Mouse (Mus musculus): ENCODE measurements around the gene Stx1b. TPM values are rescaled to one million over a fixed set of nuclear protein-coding genes. Genes with fewer than 3 reads are reported as not detected.

The Stx1b gene
- total and polyA plus RNA-seq, 3 experiments: 0.15 to 0.56 TPM; not detected in 1

DNA sequence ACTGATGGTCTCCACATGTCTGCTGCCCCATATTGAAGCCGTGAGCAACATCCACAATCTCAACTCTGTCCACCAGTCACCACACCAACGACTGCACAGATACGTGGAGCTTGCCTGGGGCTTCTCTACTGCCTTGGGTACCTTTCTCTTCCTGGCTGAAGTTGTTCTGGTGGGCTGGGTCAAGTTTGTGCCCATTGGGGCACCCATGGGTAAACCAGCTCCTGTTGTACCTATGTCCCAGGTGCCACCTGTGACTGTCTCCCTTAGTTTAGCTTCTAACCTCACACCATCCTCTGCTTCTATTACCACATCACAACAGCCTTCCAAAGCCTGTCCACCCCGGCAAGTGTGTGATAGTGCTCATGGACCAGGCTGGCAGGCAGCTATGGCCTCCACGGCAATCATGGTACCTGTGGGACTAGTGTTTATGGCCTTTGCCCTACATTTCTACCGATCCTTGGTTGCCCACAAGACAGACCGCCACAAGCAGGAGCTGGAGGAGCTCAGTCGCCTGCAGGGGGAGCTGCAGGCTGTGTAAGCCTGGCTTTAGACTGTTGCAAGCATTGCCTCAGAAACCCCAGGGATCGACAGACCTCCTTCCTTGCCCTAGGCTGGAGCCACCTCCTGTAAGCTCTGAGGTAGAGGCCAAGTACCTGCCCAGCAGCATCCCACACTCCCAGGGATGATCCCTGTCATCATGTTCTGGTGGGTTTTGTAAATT is 50.5 kb downstream of the Stx1b start:
- peak; percentile 90 for DNase-seq (ENCODE audit: low read depth, low spot score)
- peaks cover 0 to 25% of the 10 kb centered on the region in 2 experiments; a peak in 3 of 4 replicates for H3K4me1 ChIP-seq (ENCODE audit: control insufficient read depth in 1 of 2, insufficient read depth in 2 of 2, low read length in 2 of 2)
- peak overlapping the region; percentile 25; the same call in 1 of the 2 replicates for H3K9ac ChIP-seq (ENCODE audit: control insufficient read depth, low read depth, low read length, poor library complexity, severe bottlenecking)

DNA sequence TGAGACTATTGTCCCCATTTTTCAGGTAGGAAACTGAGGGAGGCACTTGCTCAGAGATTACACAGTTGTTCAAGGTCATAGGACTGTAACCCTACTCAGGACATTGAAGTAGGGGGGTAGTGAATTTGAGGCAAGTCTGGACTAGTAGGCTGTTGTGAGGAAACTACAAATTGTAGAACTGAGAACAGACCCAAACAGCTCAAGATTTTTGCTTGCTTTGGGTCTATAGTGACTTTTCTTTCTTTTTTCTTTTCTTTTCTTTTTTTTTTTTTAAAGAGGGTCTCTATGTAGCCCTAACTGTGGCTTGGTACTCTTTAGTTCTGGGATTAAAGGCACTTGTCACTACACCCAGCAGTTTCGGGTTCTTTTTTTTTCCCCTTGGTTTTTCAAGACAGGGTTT is 51.8 kb downstream of the Stx1b start:
- no peaks in the 10 kb centered on the region for H3K27me3 ChIP-seq (ENCODE audit: control insufficient read depth in 1 of 2, insufficient read depth in 2 of 2, low read length in 2 of 2)
- no peak for DNase-seq (ENCODE audit: low read depth, low spot score)
- H3K9me3 ChIP-seq (replicated peaks; ENCODE audit: insufficient read depth, low read length): no peaks in the 10 kb centered on the region

More for the DNA sequence above, 50.5 kb downstream of the Stx1b start:
- peaks cover 0 to 26% of the 10 kb centered on the region in 2 experiments; a peak in 2 of 4 replicates for H3K36me3 ChIP-seq (ENCODE audit: control insufficient read depth in 1 of 2, insufficient read depth in 2 of 2, low read length in 2 of 2)
- no peaks in the 10 kb centered on the region for H3K9me3 ChIP-seq (replicated peaks; ENCODE audit: insufficient read depth, low read length)
- TF ChIP-seq RAD21 (IDR thresholded peaks at IDR 0.05; ENCODE audit: low read depth, low read length) (peak; percentile 72), GABPA (IDR thresholded peaks at IDR 0.05; ENCODE audit: low read depth, low read length) (no peak), MYC (IDR thresholded peaks at IDR 0.05; ENCODE audit: low read depth, low read length) (no peak), ZKSCAN1 (IDR thresholded peaks at IDR 0.05; ENCODE audit: low read depth, low read length) (no peak), ZNF384 (IDR thresholded peaks at IDR 0.05; ENCODE audit: low read depth, low read length) (no peak), BHLHE40 (IDR thresholded peaks at IDR 0.05; ENCODE audit: borderline replicate concordance, low read depth, low read length) (no peak), TCF12 (IDR thresholded peaks at IDR 0.05; ENCODE audit: low read depth, low read length) (no peak), CHD1 (IDR thresholded peaks at IDR 0.05; ENCODE audit: low read depth, low read length) (no peak), E2F4 (IDR thresholded peaks at IDR 0.05; ENCODE audit: borderline replicate concordance, low read depth, low read length) (no peak), HCFC1 (IDR thresholded peaks at IDR 0.05; ENCODE audit: low read depth, low read length) (peak; percentile 52; the same call in 1 of the 2 replicates), TBP (IDR thresholded peaks at IDR 0.05; ENCODE audit: low read depth, low read length) (peak; percentile 29; the same call in 1 of the 2 replicates), EP300 (IDR thresholded peaks at IDR 0.05; ENCODE audit: low read depth in 1 of 2, low read length in 2 of 2) (no peak), ZMIZ1 (IDR thresholded peaks at IDR 0.05; ENCODE audit: low read depth, low read length) (no peak), KAT2A (conservative IDR thresholded peaks at IDR 0.05; ENCODE audit: low read depth, low read length) (no peak), JUND (IDR thresholded peaks at IDR 0.05; ENCODE audit: low read depth, low read length) (no peak), POLR2A (IDR thresholded peaks at IDR 0.05; ENCODE audit: control insufficient read depth in 1 of 2, insufficient read depth in 1 of 2, low read depth in 1 of 2, low read length in 2 of 2, poor library complexity in 1 of 2) (no peak; a peak in 1 of 4 replicates), ELF1 (IDR thresholded peaks at IDR 0.05; ENCODE audit: low read depth, low read length) (no peak), USF1 (IDR thresholded peaks at IDR 0.05; ENCODE audit: low read depth, low read length) (no peak), RCOR1 (IDR thresholded peaks at IDR 0.05; ENCODE audit: low read depth, low read length) (no peak), NELFE (IDR thresholded peaks at IDR 0.05; ENCODE audit: low read depth, low read length) (no peak), USF2 (IDR thresholded peaks at IDR 0.05; ENCODE audit: borderline replicate concordance in 1 of 2, insufficient read depth in 1 of 2, low read depth in 1 of 2, low read length in 2 of 2) (no peak), POLR2AphosphoS5 (IDR thresholded peaks at IDR 0.05; ENCODE audit: borderline replicate concordance, low read depth, low read length) (peak; percentile 70; the same call in 1 of the 2 replicates), CTCF (IDR thresholded peaks at IDR 0.05 in 2 of 3, conservative IDR thresholded peaks at IDR 0.05 in 1 of 3; ENCODE audit: control insufficient read depth in 1 of 3, insufficient read depth in 1 of 3, low read depth in 2 of 3, low read length in 3 of 3, poor library complexity in 1 of 3, severe bottlenecking in 1 of 3) (peak; percentile 88 to 92 (median 88)), UBTF (IDR thresholded peaks at IDR 0.05; ENCODE audit: borderline replicate concordance, insufficient read depth, low read depth, low read length) (no peak), SIN3A (IDR thresholded peaks at IDR 0.05; ENCODE audit: low read length) (no peak), ZC3H11A (IDR thresholded peaks at IDR 0.05; ENCODE audit: low read depth, low read length) (peak; percentile 65), MXI1 (IDR thresholded peaks at IDR 0.05; ENCODE audit: low read depth, low read length) (no peak; the same call in 1 of the 2 replicates), MAX (IDR thresholded peaks at IDR 0.05; ENCODE audit: low read length) (no peak), POLR2AphosphoS2 (IDR thresholded peaks at IDR 0.05; ENCODE audit: low read length) (no peak), SMC3 (IDR thresholded peaks at IDR 0.05; ENCODE audit: low read depth, low read length) (peak; percentile 79)
- H3K27me3 ChIP-seq (ENCODE audit: control insufficient read depth in 1 of 2, insufficient read depth in 2 of 2, low read length in 2 of 2): no peaks in the 10 kb centered on the region
- H3K4me3 ChIP-seq (ENCODE audit: control insufficient read depth in 1 of 2, insufficient read depth in 1 of 2, low read depth in 2 of 2, low read length in 2 of 2): no peak overlapping the region
- H3K27ac ChIP-seq (ENCODE audit: control insufficient read depth, low read depth, low read length): peak overlapping the region; percentile 22
- peaks cover 30% of the 10 kb centered on the region for H3K79me2 ChIP-seq (ENCODE audit: control insufficient read depth, insufficient read depth, low read length, poor library complexity)

More for the DNA sequence above, 51.8 kb downstream of the Stx1b start:
- H3K79me2 ChIP-seq (ENCODE audit: control insufficient read depth, insufficient read depth, low read length, poor library complexity): peaks cover 27% of the 10 kb centered on the region
- H3K9ac ChIP-seq (ENCODE audit: control insufficient read depth, low read depth, low read length, poor library complexity, severe bottlenecking): no peak overlapping the region
- H3K27ac ChIP-seq (ENCODE audit: control insufficient read depth, low read depth, low read length): peak overlapping the region; percentile 20; the same call in 1 of the 2 replicates
- H3K4me1 ChIP-seq (ENCODE audit: control insufficient read depth in 1 of 2, insufficient read depth in 2 of 2, low read length in 2 of 2): peaks cover 0 to 30% of the 10 kb centered on the region in 2 experiments; a peak in 3 of 4 replicates
- H3K36me3 ChIP-seq (ENCODE audit: control insufficient read depth in 1 of 2, insufficient read depth in 2 of 2, low read length in 2 of 2): peaks cover 0 to 27% of the 10 kb centered on the region in 2 experiments; a peak in 2 of 4 replicates
- no peak overlapping the region for H3K4me3 ChIP-seq (ENCODE audit: control insufficient read depth in 1 of 2, insufficient read depth in 1 of 2, low read depth in 2 of 2, low read length in 2 of 2)
- TF ChIP-seq POLR2AphosphoS2 (IDR thresholded peaks at IDR 0.05; ENCODE audit: low read length) (no peak), RAD21 (IDR thresholded peaks at IDR 0.05; ENCODE audit: low read depth, low read length) (no peak), CTCF (IDR thresholded peaks at IDR 0.05 in 2 of 3, conservative IDR thresholded peaks at IDR 0.05 in 1 of 3; ENCODE audit: control insufficient read depth in 1 of 3, insufficient read depth in 1 of 3, low read depth in 2 of 3, low read length in 3 of 3, poor library complexity in 1 of 3, severe bottlenecking in 1 of 3) (no peak), MYC (IDR thresholded peaks at IDR 0.05; ENCODE audit: low read depth, low read length) (no peak), RCOR1 (IDR thresholded peaks at IDR 0.05; ENCODE audit: low read depth, low read length) (no peak), MAFK (IDR thresholded peaks at IDR 0.05; ENCODE audit: borderline replicate concordance, low read depth, low read length) (no peak), TAL1 (IDR thresholded peaks at IDR 0.05; ENCODE audit: low read length) (no peak), SMC3 (IDR thresholded peaks at IDR 0.05; ENCODE audit: low read depth, low read length) (no peak), TBP (IDR thresholded peaks at IDR 0.05; ENCODE audit: low read depth, low read length) (no peak), JUND (IDR thresholded peaks at IDR 0.05; ENCODE audit: low read depth, low read length) (no peak), MAX (IDR thresholded peaks at IDR 0.05; ENCODE audit: low read length) (no peak), EP300 (IDR thresholded peaks at IDR 0.05; ENCODE audit: low read depth in 1 of 2, low read length in 2 of 2) (no peak), MYB (IDR thresholded peaks at IDR 0.05; ENCODE audit: low read depth, low read length) (no peak), CHD2 (IDR thresholded peaks at IDR 0.05; ENCODE audit: low read length) (no peak), USF1 (IDR thresholded peaks at IDR 0.05; ENCODE audit: low read depth, low read length) (no peak), USF2 (IDR thresholded peaks at IDR 0.05; ENCODE audit: borderline replicate concordance in 1 of 2, insufficient read depth in 1 of 2, low read depth in 1 of 2, low read length in 2 of 2) (no peak)

All from MEL (cell line).